Comparison of ENCODE assay signal across 13 mouse cellular contexts in genomic region chr8:41549220-41550094, GRCm38 (mm10).
DNase-seq lines count a peak whose midpoint lies in the region; ATAC-seq and TF ChIP-seq lines count a peak whose summit lies in the region.
"Had no signal": no experiment of that assay in that cellular context is flagged by ENCODE, and none has a peak within 500 bp of the region (broad histone marks: within the 10 kb centered on the region; RNA-seq: fewer than 3 reads in every experiment).

No protein-coding gene starts in this region.

- H3K9ac ChIP-seq in kidney, postnatal 0 days (ENCODE audit: low read depth, low read length): no peak overlapping the region
- H3K9ac ChIP-seq: liver, embryonic 15.5 days had no signal

- peak overlapping the region; percentile 33 for H3K4me2 ChIP-seq in kidney, postnatal 0 days (ENCODE audit: low read length)
- H3K4me2 ChIP-seq: liver, embryonic 15.5 days had no signal

- no peak for TF ChIP-seq CTCF in kidney, postnatal 0 days (IDR thresholded peaks at IDR 0.05; ENCODE audit: low read depth)

- H3K27ac ChIP-seq in kidney, postnatal 0 days: no peak overlapping the region
- H3K27ac ChIP-seq: heart, embryonic 10.5 days; liver, embryonic 15.5 days had no signal

- H3K9me3 ChIP-seq in kidney, postnatal 0 days (replicated peaks; ENCODE audit: low read length): no peaks in the 10 kb centered on the region
- H3K9me3 ChIP-seq: heart, embryonic 10.5 days; liver, embryonic 15.5 days had no signal

- no peaks in the 10 kb centered on the region for H3K4me1 ChIP-seq in kidney, postnatal 0 days (replicated peaks; ENCODE audit: insufficient read depth, low read length)
- H3K4me1 ChIP-seq: heart, embryonic 10.5 days; liver, embryonic 15.5 days had no signal

- WGBS in kidney, postnatal 0 days: 38% methylated on average over 25 of the region's 25 CpGs

- no peaks in the 10 kb centered on the region for H3K36me3 ChIP-seq in kidney, postnatal 0 days (ENCODE audit: insufficient read depth, low read length)
- H3K36me3 ChIP-seq: heart, embryonic 10.5 days; liver, embryonic 15.5 days had no signal

- ATAC-seq in kidney, postnatal 0 days (replicated peaks; ENCODE audit: low FRiP score, low read depth): no peak
- no peak for ATAC-seq in activated CD4-positive, CD25-positive, alpha-beta regulatory T cell, adult 4 months
- ATAC-seq in erythroid progenitor cell, adult 5-6 weeks (replicated peaks; ENCODE audit: low FRiP score, poor library complexity, severe bottlenecking): no peak

- DNase-seq in embryo, embryonic 9.5 days (ENCODE audit: extremely low spot score): peak; percentile 6
- DNase-seq in embryo, embryonic 10 days (ENCODE audit: low spot score): no peak
- DNase-seq in kidney, postnatal 0 days (ENCODE audit: low spot score): peak; percentile 18
- DNase-seq in kidney, adult 18-20 months: no peak
- DNase-seq in right cerebral cortex, postnatal 25 days: peak; percentile 10
- no peak for DNase-seq in right cerebral cortex, adult 18-20 months
- DNase-seq: adrenal gland, postnatal 14 days; cerebellum, adult 9-11 months; thymus, postnatal 4 days had no signal

- H3K4me3 ChIP-seq in kidney, postnatal 0 days (replicated peaks; ENCODE audit: low read depth, low read length): no peak overlapping the region
- H3K4me3 ChIP-seq: heart, embryonic 10.5 days; liver, embryonic 15.5 days had no signal

- no peaks in the 10 kb centered on the region for H3K27me3 ChIP-seq in kidney, postnatal 0 days (ENCODE audit: insufficient read depth, low read length)
- H3K27me3 ChIP-seq: liver, embryonic 15.5 days had no signal

Comparison
In these comparisons a context has a peak if more than half of its experiments do, and no peak if none do; other contexts are left out.
1. DNase-seq: peak in embryo, embryonic 9.5 days (single experiment), kidney, postnatal 0 days (single experiment) and right cerebral cortex, postnatal 25 days (single experiment); none in embryo, embryonic 10 days (single experiment), kidney, adult 18-20 months (single experiment) and right cerebral cortex, adult 18-20 months (single experiment).